Mouse (Mus musculus) gastrocnemius, postnatal 4 days (tissue): ENCODE data around the gene Lingo1. TPM values are rescaled to one million over a fixed set of nuclear protein-coding genes. Genes with fewer than 3 reads are reported as not detected.

Source experiments
- total RNA-seq, 2 experiments: library from RNA; stranded (reverse); gene quantifications; 2 replicates each; pipeline ENCODE4 v1.2.3; 2021

Lingo1 gene
- total RNA-seq, 2 experiments from 2014 or later, result 3.2 TPM

Other genes with a start within 250 kb of the Lingo1 start
- 1 to 10 TPM; 1.1 to 1.6 TPM for gene Odf3l1, start 68.2 kb upstream of the Lingo1 start, total RNA-seq
- 10 to 100 TPM; 44.4 to 46.1 TPM for gene Cspg4, start 68.6 kb upstream of the Lingo1 start, total RNA-seq
- 10 to 100 TPM; 10.4 to 11.2 TPM for gene Snx33, start 131.9 kb upstream of the Lingo1 start, total RNA-seq
- 10 to 100 TPM; 50.3 to 53.7 TPM for gene Imp3, start 141.0 kb upstream of the Lingo1 start, total RNA-seq
- gene Snupn, start 154.4 kb upstream of the Lingo1 start, total RNA-seq, result 1 to 10 TPM; 8.0 to 8.6 TPM
- gene Ptpn9, start 198.5 kb upstream of the Lingo1 start, total RNA-seq, result 10 to 100 TPM; 21.8 to 22.2 TPM